14 mouse cellular contexts compared by ENCODE assay signal in genomic region chr4:130902289-130902781, GRCm38 (mm10). TPM values are rescaled to one million over a fixed set of nuclear protein-coding genes. Genes with fewer than 3 reads are reported as not detected.
DNase-seq lines count a peak whose midpoint lies in the region; ATAC-seq and TF ChIP-seq lines count a peak whose summit lies in the region.
"Had no signal": no experiment of that assay in that cellular context is flagged by ENCODE, and none has a peak within 500 bp of the region (broad histone marks: within the 10 kb centered on the region; RNA-seq: fewer than 3 reads in every experiment).

No protein-coding gene starts in this region.

- no peak for DNase-seq in heart, embryonic 10.5 days (ENCODE audit: low spot score)
- peak; percentile 99 for DNase-seq in MEL-GATA-1-ER (ENCODE audit: extremely low read depth, low read depth)
- DNase-seq in induced T-regulatory cell, adult 2 months (ENCODE audit: low read depth): peak; percentile 75
- DNase-seq in midbrain, postnatal 0 days (ENCODE audit: low spot score): no peak
- DNase-seq: layer of hippocampus, adult 9-11 months had no signal

- H3K9ac ChIP-seq in heart, embryonic 12.5 days: no peak overlapping the region
- no peak overlapping the region for H3K9ac ChIP-seq in kidney, embryonic 14.5 days (ENCODE audit: low read depth, low read length)
- no peak overlapping the region for H3K9ac ChIP-seq in midbrain, embryonic 16.5 days (ENCODE audit: low read depth, low read length)
- no peak overlapping the region for H3K9ac ChIP-seq in midbrain, postnatal 0 days (replicated peaks; ENCODE audit: low read length, poor library complexity, severe bottlenecking)
- H3K9ac ChIP-seq: embryonic facial prominence, embryonic 13.5 days; intestine, embryonic 15.5 days; limb, embryonic 13.5 days had no signal

- no peak for TF ChIP-seq CTCF in midbrain, postnatal 0 days (IDR thresholded peaks at IDR 0.05)

- no peaks in the 10 kb centered on the region for H3K36me3 ChIP-seq in heart, embryonic 10.5 days
- no peaks in the 10 kb centered on the region for H3K36me3 ChIP-seq in heart, embryonic 12.5 days
- peaks cover 4% of the 10 kb centered on the region for H3K36me3 ChIP-seq in megakaryocyte, embryonic 14.5 days (replicated peaks; ENCODE audit: low read length)
- no peaks in the 10 kb centered on the region for H3K36me3 ChIP-seq in kidney, embryonic 14.5 days (ENCODE audit: control insufficient read depth, insufficient read depth, low read length)
- H3K36me3 ChIP-seq in midbrain, embryonic 16.5 days (ENCODE audit: control insufficient read depth, insufficient read depth, low read length): no peaks in the 10 kb centered on the region
- H3K36me3 ChIP-seq in midbrain, postnatal 0 days (ENCODE audit: insufficient read depth, low read length): no peaks in the 10 kb centered on the region
- H3K36me3 ChIP-seq: embryonic facial prominence, embryonic 13.5 days; intestine, embryonic 15.5 days; limb, embryonic 13.5 days had no signal

- H3K4me3 ChIP-seq in heart, embryonic 10.5 days: no peak overlapping the region
- no peak overlapping the region for H3K4me3 ChIP-seq in heart, embryonic 12.5 days
- peak overlapping the region; percentile 87 for H3K4me3 ChIP-seq in megakaryocyte, embryonic 14.5 days (replicated peaks)
- no peak overlapping the region for H3K4me3 ChIP-seq in kidney, embryonic 14.5 days (ENCODE audit: low read length)
- H3K4me3 ChIP-seq in midbrain, embryonic 16.5 days (ENCODE audit: low read depth, low read length): no peak overlapping the region
- no peak overlapping the region for H3K4me3 ChIP-seq in midbrain, postnatal 0 days (ENCODE audit: low read depth, low read length)
- H3K4me3 ChIP-seq: embryonic facial prominence, embryonic 13.5 days; intestine, embryonic 15.5 days; limb, embryonic 13.5 days had no signal

- 38% methylated on average over 8 of the region's 8 CpGs for WGBS in heart, embryonic 10.5 days
- WGBS in heart, embryonic 12.5 days: 44% methylated on average over 8 of the region's 8 CpGs
- WGBS in kidney, embryonic 14.5 days: 44% methylated on average over 8 of the region's 8 CpGs
- 63% methylated on average over 8 of the region's 8 CpGs for WGBS in midbrain, embryonic 16.5 days
- 63% methylated on average over 8 of the region's 8 CpGs for WGBS in midbrain, postnatal 0 days

- peaks cover 63% of the 10 kb centered on the region for H3K4me1 ChIP-seq in heart, embryonic 10.5 days
- peaks cover 53% of the 10 kb centered on the region for H3K4me1 ChIP-seq in heart, embryonic 12.5 days (replicated peaks)
- H3K4me1 ChIP-seq in megakaryocyte, embryonic 14.5 days: peaks cover 100% of the 10 kb centered on the region
- 0 out of 2 replicates have a peak, but pooled peaks cover 3% of the 10 kb centered on the region for H3K4me1 ChIP-seq in kidney, embryonic 14.5 days (ENCODE audit: control insufficient read depth, insufficient read depth, low read length)
- no peaks in the 10 kb centered on the region; the same call in 1 of the 2 replicates for H3K4me1 ChIP-seq in midbrain, embryonic 16.5 days (ENCODE audit: control insufficient read depth, insufficient read depth, low read length)
- H3K4me1 ChIP-seq in midbrain, postnatal 0 days (ENCODE audit: insufficient read depth, low read length): no peaks in the 10 kb centered on the region
- H3K4me1 ChIP-seq: intestine, embryonic 15.5 days had no signal

- H3K4me2 ChIP-seq in heart, embryonic 12.5 days: no peak overlapping the region
- H3K4me2 ChIP-seq in kidney, embryonic 14.5 days (replicated peaks; ENCODE audit: low read depth, low read length): no peak overlapping the region
- H3K4me2 ChIP-seq in midbrain, embryonic 16.5 days (ENCODE audit: low read length): no peak overlapping the region
- H3K4me2 ChIP-seq in midbrain, postnatal 0 days (ENCODE audit: low read depth, low read length, poor library complexity, severe bottlenecking): no peak overlapping the region
- H3K4me2 ChIP-seq: embryonic facial prominence, embryonic 13.5 days; intestine, embryonic 15.5 days; limb, embryonic 13.5 days; midbrain, embryonic 11.5 days had no signal

- peak overlapping the region; percentile 17; the same call in 1 of the 2 replicates for H3K27ac ChIP-seq in heart, embryonic 10.5 days
- H3K27ac ChIP-seq in heart, embryonic 12.5 days (ENCODE audit: poor library complexity, severe bottlenecking): no peak overlapping the region
- no peak overlapping the region for H3K27ac ChIP-seq in kidney, embryonic 14.5 days (ENCODE audit: low read depth, low read length)
- H3K27ac ChIP-seq in midbrain, embryonic 16.5 days (ENCODE audit: low read length): no peak overlapping the region
- H3K27ac ChIP-seq in midbrain, postnatal 0 days (ENCODE audit: low read depth, low read length): no peak overlapping the region
- H3K27ac ChIP-seq: embryonic facial prominence, embryonic 13.5 days; intestine, embryonic 15.5 days; limb, embryonic 13.5 days had no signal

- H3K27me3 ChIP-seq in heart, embryonic 10.5 days (ENCODE audit: insufficient read depth, poor library complexity, severe bottlenecking): no peaks in the 10 kb centered on the region
- H3K27me3 ChIP-seq in heart, embryonic 12.5 days (replicated peaks): peaks cover 5% of the 10 kb centered on the region; the same call in 1 of the 2 replicates
- H3K27me3 ChIP-seq in megakaryocyte, embryonic 14.5 days (replicated peaks): no peaks in the 10 kb centered on the region
- H3K27me3 ChIP-seq in kidney, embryonic 14.5 days (ENCODE audit: control insufficient read depth, insufficient read depth, low read length): no peaks in the 10 kb centered on the region
- H3K27me3 ChIP-seq in midbrain, embryonic 16.5 days (ENCODE audit: control insufficient read depth, insufficient read depth, low read depth, low read length): no peaks in the 10 kb centered on the region
- no peaks in the 10 kb centered on the region for H3K27me3 ChIP-seq in midbrain, postnatal 0 days (ENCODE audit: insufficient read depth, low read length)
- H3K27me3 ChIP-seq: embryonic facial prominence, embryonic 13.5 days; intestine, embryonic 15.5 days; limb, embryonic 13.5 days had no signal

- ATAC-seq in heart, embryonic 12.5 days (ENCODE audit: insufficient number of reproducible peaks, low FRiP score): no peak
- ATAC-seq in kidney, embryonic 14.5 days (ENCODE audit: low FRiP score, low TSS enrichment): no peak
- no peak for ATAC-seq in midbrain, embryonic 16.5 days
- ATAC-seq in midbrain, postnatal 0 days (ENCODE audit: low FRiP score): no peak
- ATAC-seq: intestine, embryonic 15.5 days had no signal

- H3K9me3 ChIP-seq in heart, embryonic 10.5 days: no peaks in the 10 kb centered on the region
- no peaks in the 10 kb centered on the region for H3K9me3 ChIP-seq in heart, embryonic 12.5 days (replicated peaks)
- H3K9me3 ChIP-seq in megakaryocyte, embryonic 14.5 days: no peaks in the 10 kb centered on the region
- no peaks in the 10 kb centered on the region for H3K9me3 ChIP-seq in kidney, embryonic 14.5 days (ENCODE audit: control insufficient read depth, low read length)
- H3K9me3 ChIP-seq in midbrain, embryonic 16.5 days (replicated peaks; ENCODE audit: control insufficient read depth, low read length, poor library complexity, severe bottlenecking): no peaks in the 10 kb centered on the region
- H3K9me3 ChIP-seq in midbrain, postnatal 0 days (ENCODE audit: low read length): no peaks in the 10 kb centered on the region
- H3K9me3 ChIP-seq: embryonic facial prominence, embryonic 13.5 days; intestine, embryonic 15.5 days; limb, embryonic 13.5 days had no signal

RNA-seq across cellular contexts. Expression of gene Laptm5, which starts 10.6 kb away (rescaled TPM):
- 7.7 and 19.5 TPM in 2 replicates for polyA plus RNA-seq in heart, embryonic 10.5 days (2016; fragmentation: Nextera tagmentation; extraction: Ambion mirVana)
- 13.7 and 16.0 TPM in 2 replicates for polyA plus RNA-seq in heart, embryonic 12.5 days (2016; fragmentation: Nextera tagmentation; extraction: Ambion mirVana)
- 2,077 and 24,581 TPM in 2 replicates for polyA plus RNA-seq in megakaryocyte, embryonic 14.5 days (2012; ENCODE audit: insufficient read depth, low replicate concordance)
- polyA plus RNA-seq in kidney, embryonic 14.5 days (2014; fragmentation: Nextera tagmentation; extraction: Ambion mirVana): 19.7 and 29.5 TPM in 2 replicates
- 22.0 and 22.3 TPM in 2 replicates for polyA plus RNA-seq in midbrain, embryonic 16.5 days (2015; fragmentation: Nextera tagmentation; extraction: Ambion mirVana)
- total RNA-seq in midbrain, postnatal 0 days (2014; rRNA removed): 28.2 and 34.5 TPM in 2 replicates
- 32.8 and 36.2 TPM in 2 replicates for polyA plus RNA-seq in midbrain, postnatal 0 days (2015; fragmentation: Nextera tagmentation; extraction: Ambion mirVana)

RNA-seq across cellular contexts. Expression of gene Matn1, which starts 41.9 kb away (rescaled TPM):
- not detected in 2 replicates for polyA plus RNA-seq in heart, embryonic 10.5 days (2016; fragmentation: Nextera tagmentation; extraction: Ambion mirVana)
- polyA plus RNA-seq in heart, embryonic 12.5 days (2016; fragmentation: Nextera tagmentation; extraction: Ambion mirVana): 0.08 TPM in 1 of 2 replicates, not detected in the other
- polyA plus RNA-seq in megakaryocyte, embryonic 14.5 days (2012; ENCODE audit: insufficient read depth, low replicate concordance): 1.1 and 4.1 TPM in 2 replicates
- 0.41 and 0.44 TPM in 2 replicates for polyA plus RNA-seq in kidney, embryonic 14.5 days (2014; fragmentation: Nextera tagmentation; extraction: Ambion mirVana)
- polyA plus RNA-seq in midbrain, embryonic 16.5 days (2015; fragmentation: Nextera tagmentation; extraction: Ambion mirVana): 0.29 TPM in 1 of 2 replicates, not detected in the other
- total RNA-seq in midbrain, postnatal 0 days (2014; rRNA removed): 0.38 TPM in 1 of 2 replicates, not detected in the other
- polyA plus RNA-seq in midbrain, postnatal 0 days (2015; fragmentation: Nextera tagmentation; extraction: Ambion mirVana): 0.20 and 0.27 TPM in 2 replicates
- polyA plus RNA-seq: heart, embryonic 14.5 days; midbrain, embryonic 11.5 days had no signal

Comparison
In these comparisons a context has a peak if more than half of its experiments do, and no peak if none do; other contexts are left out.
1. DNase-seq: peak in MEL-GATA-1-ER (single experiment) and induced T-regulatory cell, adult 2 months (single experiment); none in heart, embryonic 10.5 days (single experiment) and midbrain, postnatal 0 days (single experiment).
2. RNA of gene Laptm5, which starts 10.6 kb away (polyA plus RNA-seq): 2,077 to 24,581 TPM in megakaryocyte, embryonic 14.5 days; 32.8 to 36.2 TPM in midbrain, postnatal 0 days, 19.7 to 29.5 TPM in kidney, embryonic 14.5 days, 22.0 to 22.3 TPM in midbrain, embryonic 16.5 days, 7.7 to 19.5 TPM in heart, embryonic 10.5 days and 13.7 to 16.0 TPM in heart, embryonic 12.5 days; every median in the first group is over 10 times any median in the second.